In the genomic region with DNA sequence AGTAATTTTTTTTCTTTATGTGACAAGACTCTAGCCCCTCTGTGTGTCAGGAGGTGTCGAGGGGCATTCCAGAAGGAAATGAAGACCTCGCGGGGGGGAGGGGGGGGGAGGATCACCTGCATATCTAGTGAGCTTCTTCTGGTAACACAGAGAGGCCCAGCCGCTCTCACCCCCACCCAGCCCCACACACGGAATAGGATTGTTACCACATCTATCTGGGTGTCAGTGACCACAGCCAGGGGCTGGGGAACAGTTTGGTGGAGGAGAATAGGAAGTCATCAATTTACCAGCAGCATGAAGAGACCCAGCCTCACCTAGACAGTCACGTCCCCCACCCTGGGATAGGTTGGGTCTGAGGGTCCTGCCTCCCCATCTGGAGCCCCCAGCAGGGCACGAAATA, we compare ENCODE assay signal across 18 mouse cellular contexts.
"Had no signal": no experiment of that assay in that cellular context is flagged by ENCODE, and none has a peak within 500 bp of the region (broad histone marks: within the 10 kb centered on the region; RNA-seq: fewer than 3 reads in every experiment).

No protein-coding gene starts in this region.

- H3K27ac ChIP-seq: kidney, postnatal 0 days; limb, embryonic 13.5 days; liver, embryonic 12.5 days; liver, embryonic 15.5 days; lung, embryonic 15.5 days had no signal

- H3K9ac ChIP-seq: limb, embryonic 13.5 days; liver, embryonic 12.5 days; liver, embryonic 15.5 days; lung, embryonic 15.5 days; midbrain, embryonic 13.5 days had no signal

- H3K4me2 ChIP-seq: limb, embryonic 13.5 days; liver, embryonic 12.5 days; liver, embryonic 15.5 days; lung, embryonic 15.5 days; midbrain, embryonic 13.5 days had no signal

- H3K27me3 ChIP-seq: limb, embryonic 13.5 days; liver, embryonic 12.5 days; liver, embryonic 15.5 days; megakaryocyte, embryonic 14.5 days; midbrain, embryonic 13.5 days had no signal

- H3K4me3 ChIP-seq: limb, embryonic 13.5 days; liver, embryonic 12.5 days; liver, embryonic 15.5 days; lung, embryonic 15.5 days; megakaryocyte, embryonic 14.5 days; midbrain, embryonic 10.5 days; midbrain, embryonic 13.5 days; myocyte had no signal

- DNase-seq: kidney, postnatal 25 days; left cerebral cortex, postnatal 4 days; liver; lung, adult 18-20 months; lung, postnatal 10 days; lung, postnatal 36 days; thymus, adult 18-20 months; thymus, postnatal 36 days had no signal

- H3K36me3 ChIP-seq: limb, embryonic 13.5 days; liver, embryonic 12.5 days; liver, embryonic 15.5 days; lung, embryonic 15.5 days; midbrain, embryonic 13.5 days had no signal

- ATAC-seq: liver, embryonic 12.5 days; midbrain, embryonic 13.5 days; midbrain, embryonic 16.5 days had no signal

- H3K9me3 ChIP-seq: limb, embryonic 13.5 days; liver, embryonic 12.5 days; liver, embryonic 15.5 days; lung, embryonic 15.5 days; midbrain, embryonic 10.5 days; midbrain, embryonic 13.5 days had no signal

- H3K4me1 ChIP-seq: liver, embryonic 12.5 days; liver, embryonic 15.5 days; megakaryocyte, embryonic 14.5 days had no signal
